Mouse (Mus musculus) E14TG2a.4 (cell line): ENCODE measurements around the gene Adam23.

Source experiments
- H3K27me3 ChIP-seq: 2 replicates; pipeline ENCODE4 v1.6.1; 2014; ENCODE audit warnings: low read length, control low read depth; ENCODE audit not compliant: insufficient read depth
- H3K36me3 ChIP-seq: 2 replicates; pipeline ENCODE4 v1.6.1; 2014; ENCODE audit warnings: low read length, control low read depth; ENCODE audit not compliant: insufficient read depth
- H3K4me1 ChIP-seq: replicated peaks from 2 replicates; pipeline ENCODE4 v1.6.1; 2014; ENCODE audit warnings: low read depth, low read length, control low read depth
- H3K4me3 ChIP-seq: replicated peaks from 2 replicates; pipeline ENCODE4 v1.5.1; 2014; ENCODE audit warnings: mild to moderate bottlenecking, low read length
- H3K9me3 ChIP-seq: 2 replicates; pipeline ENCODE4 v1.6.1; 2014; ENCODE audit warnings: low read length, control low read depth
- CTCF ChIP-seq: conservative IDR thresholded peaks from 2 replicates; pipeline ENCODE4 v1.5.1; 2014; ENCODE audit warnings: low read length
- NANOG ChIP-seq: IDR thresholded peaks from 2 replicates; pipeline ENCODE4 v1.6.1; 2014; ENCODE audit warnings: borderline replicate concordance, low read length, mixed read lengths
- POU5F1 ChIP-seq: IDR thresholded peaks from 2 replicates; pipeline ENCODE4 v1.6.1; 2014; ENCODE audit warnings: low read length, borderline replicate concordance

The Adam23 gene

DNA sequence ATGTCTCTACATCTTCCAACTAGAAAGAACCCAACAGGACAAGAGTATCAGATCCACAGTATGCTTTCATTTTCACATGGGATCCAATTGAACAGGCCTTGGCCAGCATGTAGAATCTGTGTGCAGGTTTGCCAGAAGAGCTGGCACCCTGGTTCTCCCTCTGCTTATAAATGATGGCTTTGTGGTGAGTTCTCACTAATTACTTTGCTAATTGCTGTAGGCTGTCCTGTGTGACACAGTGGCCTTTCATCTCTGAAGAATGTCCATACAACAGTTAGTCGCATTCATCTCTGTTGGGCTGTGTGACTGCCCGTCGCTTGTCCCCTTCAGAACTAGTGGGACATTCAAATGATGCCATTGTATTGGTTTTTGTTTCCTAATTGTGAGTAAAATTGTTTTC is 13.5 kb downstream of the Adam23 start:
- peaks cover 14% of the 10 kb centered on the region for H3K9me3 ChIP-seq
- H3K36me3 ChIP-seq: peaks cover 86% of the 10 kb centered on the region
- H3K27me3 ChIP-seq: no peaks in the 10 kb centered on the region
- peaks cover 72% of the 10 kb centered on the region for H3K4me1 ChIP-seq
- TF ChIP-seq POU5F1: no peak
- H3K4me3 ChIP-seq: 0 out of 2 replicates have a peak overlapping the region, but pooled peaks have one; percentile 37

DNA sequence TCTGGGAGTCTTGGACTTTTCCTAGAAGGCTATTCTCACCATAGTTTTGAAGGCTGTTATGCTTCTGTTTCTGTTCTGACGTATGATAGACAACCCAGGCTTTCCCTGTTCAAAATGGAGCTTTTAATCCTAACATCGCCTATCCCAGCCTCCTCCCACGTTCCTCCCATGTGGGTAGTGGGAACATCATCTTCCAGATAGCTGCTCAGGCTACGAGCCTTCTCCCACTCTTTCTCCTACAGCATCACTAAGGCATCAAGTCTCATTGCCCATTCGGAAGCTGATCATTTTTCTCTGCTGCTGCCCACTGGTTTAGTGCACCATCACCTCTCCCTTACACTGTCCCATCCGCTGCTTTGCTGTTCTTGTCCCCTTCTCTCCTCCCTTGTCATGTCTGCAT is 14.2 kb downstream of the Adam23 start:
- Histone ChIP-seq H3K9me3 (peaks cover 14% of the 10 kb centered on the region), H3K4me1 (peaks cover 72% of the 10 kb centered on the region), H3K36me3 (peaks cover 86% of the 10 kb centered on the region), H3K4me3 (no peak overlapping the region), H3K27me3 (no peaks in the 10 kb centered on the region)
- TF ChIP-seq POU5F1 (no peak), CTCF (no peak), NANOG (no peak)

DNA sequence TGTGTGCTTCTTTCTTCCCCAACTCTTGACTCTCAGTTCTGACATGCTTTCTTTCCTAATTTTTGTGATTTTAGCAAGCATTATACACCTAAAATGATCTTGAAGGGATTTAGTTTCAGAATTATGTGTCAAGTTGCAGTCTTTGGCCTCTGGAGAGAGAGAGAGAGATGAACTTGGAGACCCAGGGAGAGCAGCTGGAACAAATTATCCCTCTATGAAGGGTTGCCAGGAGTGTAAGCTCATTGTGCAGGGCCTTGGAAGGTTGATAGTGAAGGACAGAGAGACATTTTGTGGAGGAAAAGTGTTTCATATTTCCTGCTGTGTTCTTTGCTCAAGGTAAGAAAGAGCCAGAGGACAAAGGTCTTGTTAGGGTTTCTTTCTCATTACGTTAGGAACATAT is 18.8 kb downstream of the Adam23 start:
- peaks cover 14% of the 10 kb centered on the region for H3K9me3 ChIP-seq
- no peaks in the 10 kb centered on the region for H3K27me3 ChIP-seq
- H3K4me3 ChIP-seq: no peak overlapping the region
- H3K36me3 ChIP-seq: peaks cover 91% of the 10 kb centered on the region
- TF ChIP-seq NANOG: no peak
- no peak for TF ChIP-seq POU5F1
- TF ChIP-seq CTCF: no peak
- H3K4me1 ChIP-seq: peaks cover 67% of the 10 kb centered on the region

DNA sequence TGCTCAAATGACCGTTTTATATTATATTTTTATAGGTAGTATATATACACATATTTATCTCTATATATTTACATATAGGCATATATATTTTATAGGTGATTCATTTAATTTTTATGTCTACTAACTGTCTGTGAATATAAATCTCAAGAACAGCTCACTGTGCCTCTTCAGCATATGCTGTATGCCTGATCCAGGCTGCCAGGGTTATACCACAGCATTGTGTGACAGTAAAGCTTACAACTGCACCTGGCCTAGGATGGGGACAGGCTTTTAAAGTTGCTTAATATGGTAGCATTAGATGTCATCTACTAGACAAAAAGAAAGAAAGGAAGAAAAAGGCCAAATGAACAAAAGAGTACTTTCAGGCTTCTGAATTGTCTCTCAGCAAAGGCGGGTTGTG is 27.6 kb downstream of the Adam23 start:
- Histone ChIP-seq H3K9me3 (no peaks in the 10 kb centered on the region), H3K27me3 (no peaks in the 10 kb centered on the region), H3K4me3 (no peak overlapping the region), H3K36me3 (peaks cover 97% of the 10 kb centered on the region), H3K4me1 (peaks cover 55% of the 10 kb centered on the region)
- TF ChIP-seq POU5F1: no peak
- no peak for TF ChIP-seq CTCF
- TF ChIP-seq NANOG: no peak

DNA sequence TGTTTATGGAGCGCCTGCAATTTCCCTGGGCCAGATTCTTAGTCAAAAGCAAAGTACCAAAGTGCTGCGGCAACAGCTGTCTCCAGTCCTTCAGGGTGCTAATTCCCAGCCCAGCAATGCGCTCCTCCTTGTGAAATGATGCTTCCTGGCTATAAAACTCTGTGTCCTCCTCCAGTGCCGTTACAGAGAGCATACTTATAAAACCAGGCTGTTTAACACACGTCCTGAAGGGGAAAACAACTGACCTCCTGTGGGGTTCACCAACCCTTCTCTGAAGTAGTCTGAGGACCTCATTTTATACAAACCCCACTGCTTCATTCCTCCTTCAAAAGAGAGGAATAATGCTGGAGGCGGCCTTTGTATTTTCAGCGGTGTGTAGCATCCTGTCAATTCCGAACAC is 28.0 kb downstream of the Adam23 start:
- Histone ChIP-seq H3K36me3 (peaks cover 97% of the 10 kb centered on the region), H3K4me3 (no peak overlapping the region), H3K9me3 (no peaks in the 10 kb centered on the region), H3K27me3 (no peaks in the 10 kb centered on the region), H3K4me1 (peaks cover 50% of the 10 kb centered on the region)
- TF ChIP-seq NANOG: no peak
- no peak for TF ChIP-seq POU5F1
- TF ChIP-seq CTCF: no peak

DNA sequence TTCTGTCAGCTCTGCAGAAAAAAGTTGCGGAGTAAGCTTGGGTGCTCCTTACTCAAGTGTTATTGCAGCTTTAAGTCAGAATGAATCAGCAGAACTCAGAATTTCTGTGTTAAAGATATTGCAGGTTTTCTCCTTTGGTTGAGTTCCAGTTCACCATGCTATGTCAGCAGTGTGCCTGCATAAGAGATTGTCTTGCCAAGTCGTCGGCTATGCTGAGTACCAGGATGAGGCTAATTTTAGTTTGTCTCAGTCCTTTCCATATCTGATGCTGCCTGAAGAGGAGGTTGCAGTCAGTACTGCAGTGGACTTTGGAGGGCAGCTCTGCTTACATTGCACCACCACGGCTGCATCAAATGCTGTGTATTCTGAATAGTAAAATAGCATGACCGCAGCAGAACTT is 33.3 kb downstream of the Adam23 start:
- no peaks in the 10 kb centered on the region for H3K9me3 ChIP-seq
- TF ChIP-seq CTCF: no peak
- TF ChIP-seq NANOG: no peak
- no peak for TF ChIP-seq POU5F1
- H3K36me3 ChIP-seq: peaks cover 97% of the 10 kb centered on the region
- no peaks in the 10 kb centered on the region for H3K27me3 ChIP-seq
- peaks cover 49% of the 10 kb centered on the region for H3K4me1 ChIP-seq
- no peak overlapping the region for H3K4me3 ChIP-seq

DNA sequence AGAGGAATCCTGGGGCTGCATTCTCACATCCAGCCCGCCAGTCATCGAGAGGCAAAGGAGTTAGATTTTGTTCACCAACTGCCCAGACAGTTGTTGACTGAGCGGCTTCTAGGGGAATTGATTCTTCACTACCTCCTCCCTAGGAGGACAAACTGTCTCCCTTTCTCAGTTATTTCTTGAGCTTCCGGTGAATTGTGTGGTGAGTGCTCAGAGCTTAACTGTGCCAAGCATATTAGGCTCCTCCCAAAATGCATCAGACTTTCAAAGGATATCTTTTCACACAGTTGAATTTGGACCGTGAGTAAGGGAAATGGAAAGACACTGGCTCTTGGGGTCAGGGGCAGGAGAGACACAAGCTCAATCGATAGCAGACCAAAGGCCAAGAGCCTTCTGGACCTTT is 39.0 kb downstream of the Adam23 start:
- Histone ChIP-seq H3K4me3 (no peak overlapping the region), H3K9me3 (no peaks in the 10 kb centered on the region), H3K4me1 (peaks cover 35% of the 10 kb centered on the region), H3K36me3 (peaks cover 99% of the 10 kb centered on the region), H3K27me3 (no peaks in the 10 kb centered on the region)
- TF ChIP-seq POU5F1 (no peak), NANOG (no peak), CTCF (no peak)

DNA sequence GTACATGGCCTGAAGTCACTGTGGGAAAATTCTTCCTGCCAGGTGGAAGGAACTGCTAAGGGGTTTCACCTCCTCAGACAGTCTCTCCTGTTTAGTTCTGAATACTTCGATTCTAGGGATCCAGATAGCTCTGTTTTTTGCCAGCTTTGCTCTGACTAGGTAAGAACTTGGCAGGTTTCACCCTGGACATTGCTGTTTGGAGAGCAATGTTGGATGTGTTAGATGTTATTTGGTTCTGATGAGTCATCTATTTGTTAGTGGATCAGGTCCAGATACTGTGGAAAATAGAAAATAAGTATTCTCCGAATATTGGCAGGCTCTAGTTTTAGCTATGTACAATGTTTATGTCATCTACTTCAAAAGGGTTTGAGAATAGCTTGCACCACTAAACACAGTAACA is 41.0 kb downstream of the Adam23 start:
- no peaks in the 10 kb centered on the region for H3K27me3 ChIP-seq
- TF ChIP-seq NANOG (no peak), POU5F1 (no peak), CTCF (no peak)

DNA sequence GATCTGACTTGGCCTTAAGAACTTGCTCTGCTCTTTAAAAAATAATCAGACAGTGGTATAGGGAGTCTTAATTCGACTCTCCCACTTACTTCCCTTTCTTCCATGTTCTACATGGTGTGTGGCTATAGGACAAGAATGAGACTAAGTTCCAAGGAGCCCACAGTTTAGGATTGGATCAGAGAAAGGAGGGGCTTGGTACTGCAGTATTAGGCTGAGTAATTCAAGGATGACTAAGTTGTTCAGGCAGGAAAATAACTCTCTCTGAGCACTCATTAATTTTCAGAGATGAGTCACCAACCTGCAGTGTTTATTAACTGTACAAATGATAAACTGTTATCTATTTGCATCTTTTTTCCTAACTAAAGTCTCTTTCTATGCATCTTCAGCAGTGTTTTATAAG is 45.3 kb downstream of the Adam23 start:
- Histone ChIP-seq H3K36me3 (peaks cover 95% of the 10 kb centered on the region), H3K9me3 (no peaks in the 10 kb centered on the region), H3K4me1 (peaks cover 20% of the 10 kb centered on the region), H3K27me3 (no peaks in the 10 kb centered on the region), H3K4me3 (no peak overlapping the region)
- no peak for TF ChIP-seq NANOG
- no peak for TF ChIP-seq POU5F1
- no peak for TF ChIP-seq CTCF

More for the DNA sequence above, 41.0 kb downstream of the Adam23 start:
- Histone ChIP-seq H3K9me3 (no peaks in the 10 kb centered on the region), H3K4me1 (peaks cover 32% of the 10 kb centered on the region), H3K36me3 (peaks cover 99% of the 10 kb centered on the region), H3K4me3 (no peak overlapping the region)

DNA sequence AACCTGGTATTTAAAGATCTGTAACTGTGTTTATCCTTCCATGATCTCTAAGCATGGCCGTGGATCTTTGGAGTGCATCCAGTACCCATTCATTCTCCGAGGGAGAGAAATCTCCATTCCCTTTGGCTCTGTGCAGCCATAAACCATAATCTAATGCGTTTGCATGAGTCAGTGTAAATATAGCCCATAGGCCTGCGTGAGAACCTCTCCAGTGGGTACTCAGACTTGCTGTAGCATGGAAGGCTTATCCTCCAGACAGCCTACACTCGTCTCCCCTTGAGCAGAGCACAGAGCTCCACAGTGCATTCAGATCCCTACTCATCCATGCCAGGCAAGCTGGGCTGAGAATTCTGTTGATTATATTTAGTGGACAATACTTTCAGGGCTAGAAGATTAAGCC is 47.6 kb downstream of the Adam23 start:
- Histone ChIP-seq H3K36me3 (peaks cover 91% of the 10 kb centered on the region), H3K4me3 (no peak overlapping the region), H3K27me3 (no peaks in the 10 kb centered on the region), H3K4me1 (peaks cover 24% of the 10 kb centered on the region), H3K9me3 (no peaks in the 10 kb centered on the region)
- TF ChIP-seq POU5F1: no peak
- no peak for TF ChIP-seq NANOG
- TF ChIP-seq CTCF: no peak
